Mouse (Mus musculus) C2C12 (cell line): ENCODE data around the gene Lgals3bp.

Experiments used
- CEBPB ChIP-seq: IDR thresholded peaks from one replicate; pipeline ENCODE4 v1.6.1; 2011; ENCODE audit warnings: low read depth, mild to moderate bottlenecking, control low read depth, moderate library complexity
- CTCF ChIP-seq: IDR thresholded peaks from one replicate; pipeline ENCODE4 v1.5.1; 2011; ENCODE audit not compliant: control insufficient read depth, insufficient read depth, insufficient read length
- FOSL1 ChIP-seq: IDR thresholded peaks from one replicate; pipeline ENCODE4 v1.8.0; 2011; ENCODE audit warnings: mild to moderate bottlenecking, low read length; ENCODE audit not compliant: poor library complexity, insufficient read depth, severe bottlenecking
- MAX ChIP-seq: IDR thresholded peaks from one replicate; pipeline ENCODE4 v1.6.1; 2011; ENCODE audit warnings: mild to moderate bottlenecking, control low read depth
- USF1 ChIP-seq: IDR thresholded peaks from one replicate; pipeline ENCODE4 v1.6.1; 2011; ENCODE audit warnings: low read depth, mild to moderate bottlenecking, control low read depth, moderate library complexity

DNA sequence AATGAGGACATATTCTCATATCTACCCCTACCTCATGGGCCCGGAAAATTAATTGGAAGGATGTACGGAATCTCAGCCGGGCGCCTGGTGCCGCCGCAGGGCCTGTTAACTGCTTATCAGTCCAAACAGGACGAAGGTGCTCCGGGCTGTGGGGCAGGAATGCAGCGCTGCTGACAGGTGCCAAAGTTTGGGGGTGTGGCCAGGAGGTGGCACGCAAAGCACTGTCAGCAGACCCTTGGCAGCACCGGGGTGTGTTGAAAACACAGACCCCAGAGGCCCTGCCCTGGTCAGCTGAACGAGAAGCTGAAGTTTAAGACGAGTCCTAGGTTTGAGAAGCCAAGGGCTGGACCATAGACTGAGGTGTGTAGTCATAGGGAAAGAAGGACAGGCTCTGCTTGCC lies 40.8 kb upstream of the Lgals3bp start:
- TF ChIP-seq CTCF: no peak
- TF ChIP-seq USF1: no peak
- TF ChIP-seq MAX: no peak
- no peak for TF ChIP-seq FOSL1
- TF ChIP-seq CEBPB: no peak
